Mouse (Mus musculus) hindbrain, embryonic 10.5 days (tissue): ENCODE results near the gene Ncoa3. TPM values are rescaled to one million over a fixed set of nuclear protein-coding genes. Genes with fewer than 3 reads are reported as not detected.

Source experiments
- DNase-seq: peaks from one replicate; pipeline ENCODE4 v3.0.0-alpha.2; 2017; ENCODE audit warnings: low spot score
- H3K27ac ChIP-seq: fragments of 300-500 bp; sonication (generic); 2 replicates; pipeline ENCODE4 v1.5.1; 2016; ENCODE audit warnings: mild to moderate bottlenecking, moderate library complexity
- H3K27me3 ChIP-seq: fragments of 300-500 bp; sonication (generic); 2 replicates; pipeline ENCODE4 v1.6.1; 2016; ENCODE audit warnings: mild to moderate bottlenecking; ENCODE audit not compliant: poor library complexity, insufficient read depth, severe bottlenecking
- H3K36me3 ChIP-seq: fragments of 300-500 bp; sonication (generic); 2 replicates; pipeline ENCODE4 v1.6.1; 2016; ENCODE audit warnings: mild to moderate bottlenecking, moderate library complexity
- H3K4me1 ChIP-seq: fragments of 300-500 bp; sonication (generic); replicated peaks from 2 replicates; pipeline ENCODE4 v1.6.1; 2016; ENCODE audit warnings: mild to moderate bottlenecking
- H3K4me3 ChIP-seq: fragments of 300-500 bp; sonication (generic); 2 replicates; pipeline ENCODE4 v1.5.1; 2016; ENCODE audit warnings: mild to moderate bottlenecking, moderate library complexity
- H3K9me3 ChIP-seq: fragments of 300-500 bp; sonication (generic); 2 replicates; pipeline ENCODE4 v1.6.1; 2016; ENCODE audit warnings: mild to moderate bottlenecking, moderate library complexity
- WGBS: fragments of 180-500 bp; shearing (Covaris S2); methylation state at CpG from one replicate; pipeline ENCODE4 v1.1.7; 2016; 5-methylcytosine and 5-hydroxymethylcytosine counted together
- polyA plus RNA-seq: library from polyadenylated mRNA; unstranded; fragments of >200 nt; fragmentation: Nextera tagmentation; extraction: Ambion mirVana; gene quantifications from 2 replicates; pipeline ENCODE4 v1.2.1, GENCODE M21; 2016

The Ncoa3 gene
- polyA plus RNA-seq, 1 experiment from 2014 or later, result 14.6 TPM

- no peak overlapping the region for H3K4me3 ChIP-seq
- H3K27ac ChIP-seq, result peak overlapping the region; percentile 9; the same call in 1 of the 2 replicates
- H3K27me3 ChIP-seq, result peaks cover 11% of the 10 kb centered on the region; the same call in 1 of the 2 replicates
- peaks cover 43% of the 10 kb centered on the region for H3K4me1 ChIP-seq
- no peaks in the 10 kb centered on the region for H3K9me3 ChIP-seq
- DNase-seq, result no peak
- H3K36me3 ChIP-seq, result peaks cover 54% of the 10 kb centered on the region
- WGBS, result 69% methylated on average over 8 of the region's 8 CpGs
Measured at GRCm38 (mm10) chr2:166110764-166111163, 118.3 kb downstream of the Ncoa3 start.

DNA sequence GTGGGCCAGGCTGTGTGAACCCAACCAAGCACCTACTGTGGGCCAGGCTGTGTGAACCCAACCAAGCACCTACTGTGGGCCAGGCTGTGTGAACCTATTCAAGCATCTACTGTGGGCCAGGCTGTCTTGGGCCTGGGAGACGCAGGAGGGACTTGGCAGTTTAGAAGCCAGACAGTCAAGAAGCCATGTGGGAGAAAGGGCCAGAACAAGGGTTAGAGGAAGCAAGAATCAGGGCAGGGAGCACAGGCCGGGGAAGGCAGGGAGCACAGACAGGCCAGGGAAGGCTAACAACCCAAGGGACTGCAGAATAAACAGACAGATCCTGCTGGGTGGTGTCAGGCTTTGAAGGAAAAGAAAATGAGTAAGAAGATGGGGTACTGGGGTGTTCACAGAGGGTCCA, 118.8 kb downstream of the Ncoa3 start:
- Histone ChIP-seq H3K4me3 (no peak overlapping the region), H3K9me3 (no peaks in the 10 kb centered on the region), H3K27ac (no peak overlapping the region), H3K4me1 (peaks cover 40% of the 10 kb centered on the region), H3K27me3 (peaks cover 11% of the 10 kb centered on the region; the same call in 1 of the 2 replicates), H3K36me3 (peaks cover 57% of the 10 kb centered on the region)
- DNase-seq, result no peak
- WGBS, result 76% methylated on average over 2 of the region's 2 CpGs

- Histone ChIP-seq H3K27me3 (peaks cover 7% of the 10 kb centered on the region; the same call in 1 of the 2 replicates), H3K27ac (peak overlapping the region; percentile 47; the same call in 1 of the 2 replicates), H3K9me3 (no peaks in the 10 kb centered on the region), H3K36me3 (peaks cover 57% of the 10 kb centered on the region), H3K4me1 (peaks cover 40% of the 10 kb centered on the region), H3K4me3 (no peak overlapping the region)
- DNase-seq, result peak; percentile 35
- WGBS, result 57% methylated on average over 10 of the region's 10 CpGs
Measured at GRCm38 (mm10) chr2:166111831-166112250, 119.4 kb downstream of the Ncoa3 start.

- Histone ChIP-seq H3K27me3 (peaks cover 7% of the 10 kb centered on the region; the same call in 1 of the 2 replicates), H3K4me1 (peaks cover 40% of the 10 kb centered on the region), H3K27ac (0 out of 2 replicates have a peak overlapping the region, but pooled peaks have one; percentile 10), H3K9me3 (no peaks in the 10 kb centered on the region), H3K36me3 (peaks cover 61% of the 10 kb centered on the region), H3K4me3 (no peak overlapping the region)
- DNase-seq, result no peak
- WGBS, result 91% methylated on average over 11 of the region's 11 CpGs
Measured at GRCm38 (mm10) chr2:166112986-166113385, 120.5 kb downstream of the Ncoa3 start.

DNA sequence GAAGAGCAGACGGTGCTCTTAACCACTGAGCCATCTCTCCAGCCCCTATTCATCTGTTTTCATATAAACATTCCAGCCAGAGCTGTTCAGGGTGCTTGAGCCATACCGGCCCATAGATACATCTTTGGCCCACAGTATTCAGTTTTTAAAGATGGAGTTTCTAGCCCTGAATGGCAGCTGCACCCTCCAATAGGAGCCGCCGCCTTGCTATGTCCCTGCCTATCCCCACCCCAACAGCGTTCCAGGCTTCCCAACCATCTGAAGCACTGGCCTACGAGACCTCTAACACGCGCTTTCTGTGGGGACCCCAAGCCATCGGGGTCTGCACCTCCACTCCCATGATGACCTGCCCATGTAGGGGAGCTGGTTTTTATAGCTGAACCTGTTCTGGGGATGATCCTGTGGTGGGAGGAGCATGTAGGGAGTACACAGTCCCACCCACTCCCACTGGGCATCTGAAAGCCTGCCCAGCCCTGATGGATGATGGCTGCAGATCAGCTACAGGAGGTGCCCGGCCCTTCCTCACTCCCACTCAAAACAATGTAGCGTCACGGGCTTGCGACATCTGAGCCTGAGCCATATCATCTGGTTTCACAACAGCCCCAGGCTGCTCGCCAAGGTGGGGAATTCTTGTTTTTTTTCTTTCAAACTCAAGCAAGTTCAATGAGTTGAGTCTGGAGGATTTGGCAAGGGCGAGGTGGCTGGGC, 123.3 kb downstream of the Ncoa3 start:
- WGBS, result 91% methylated on average over 15 of the region's 15 CpGs
- no peak for DNase-seq
- H3K36me3 ChIP-seq, result peaks cover 81% of the 10 kb centered on the region
- peaks cover 26% of the 10 kb centered on the region for H3K4me1 ChIP-seq
- H3K27me3 ChIP-seq, result peaks cover 7% of the 10 kb centered on the region; the same call in 1 of the 2 replicates
- no peak overlapping the region for H3K27ac ChIP-seq
- no peaks in the 10 kb centered on the region for H3K9me3 ChIP-seq
- H3K4me3 ChIP-seq, result no peak overlapping the region

- Histone ChIP-seq H3K4me3 (no peak overlapping the region), H3K27ac (no peak overlapping the region), H3K4me1 (peaks cover 22% of the 10 kb centered on the region), H3K9me3 (no peaks in the 10 kb centered on the region), H3K36me3 (peaks cover 81% of the 10 kb centered on the region), H3K27me3 (peaks cover 7% of the 10 kb centered on the region; the same call in 1 of the 2 replicates)
- DNase-seq, result no peak
- 90% methylated on average over 7 of the region's 7 CpGs for WGBS
Measured at GRCm38 (mm10) chr2:166116278-166116608, 123.8 kb downstream of the Ncoa3 start.

DNA sequence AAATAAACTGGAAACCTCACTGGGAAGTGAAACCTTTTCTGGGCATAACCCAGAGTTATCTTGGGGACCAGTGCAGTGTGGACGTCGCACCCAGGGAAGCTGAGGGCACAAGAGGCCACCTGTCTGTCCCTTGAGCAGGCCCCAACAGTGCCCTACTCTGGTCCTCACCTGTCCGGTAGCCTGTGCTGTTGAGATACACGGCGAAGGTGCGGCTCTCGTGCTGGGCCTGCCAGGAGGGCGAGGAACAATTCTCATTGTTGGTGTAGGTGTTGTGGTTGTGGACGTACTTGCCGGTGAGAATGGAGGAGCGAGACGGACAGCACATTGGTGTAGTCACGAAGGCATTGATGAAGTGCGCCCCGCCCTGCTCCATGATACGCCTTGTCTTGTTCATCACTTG, 124.3 kb downstream of the Ncoa3 start:
- no peak overlapping the region for H3K4me3 ChIP-seq
- H3K27ac ChIP-seq, result no peak overlapping the region
- H3K36me3 ChIP-seq, result peaks cover 85% of the 10 kb centered on the region
- peaks cover 18% of the 10 kb centered on the region for H3K4me1 ChIP-seq
- no peaks in the 10 kb centered on the region for H3K9me3 ChIP-seq
- H3K27me3 ChIP-seq, result peaks cover 7% of the 10 kb centered on the region; the same call in 1 of the 2 replicates
- DNase-seq, result no peak
- WGBS, result 94% methylated on average over 16 of the region's 16 CpGs

- H3K9me3 ChIP-seq, result no peaks in the 10 kb centered on the region
Measured at GRCm38 (mm10) chr2:166119992-166120391, 127.6 kb downstream of the Ncoa3 start.

DNA sequence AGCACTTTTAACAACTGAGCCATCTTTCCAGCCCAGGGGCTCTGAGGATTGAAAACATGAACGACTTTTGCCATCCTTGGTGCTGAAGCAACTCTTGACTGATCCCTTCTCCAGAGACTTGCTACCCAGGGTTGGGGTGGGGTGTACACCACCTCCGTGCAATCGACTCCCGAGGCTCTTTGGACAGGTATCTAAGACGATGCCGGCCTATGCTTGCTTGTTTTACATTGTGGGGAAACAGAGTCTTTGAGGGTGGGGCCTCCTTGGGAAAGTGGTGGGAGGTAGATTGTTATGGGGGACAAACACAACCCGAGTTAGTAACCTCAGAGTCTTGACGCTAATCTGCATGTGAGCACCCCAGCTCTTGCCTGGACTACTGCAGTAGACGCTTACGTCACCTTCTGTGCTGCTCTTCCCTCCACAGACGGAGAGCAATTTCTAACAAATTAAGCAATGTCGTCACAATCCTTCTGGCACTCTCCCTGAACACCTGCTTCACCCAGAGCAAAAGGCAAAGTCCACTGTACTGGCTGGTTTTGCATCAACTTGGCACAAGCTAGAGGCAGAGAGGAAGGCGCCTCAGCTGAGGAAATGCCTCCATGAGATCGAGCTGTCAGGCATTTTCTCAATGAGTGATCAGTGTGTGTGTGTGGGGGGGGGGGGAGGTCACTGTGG, 129.4 kb downstream of the Ncoa3 start:
- Histone ChIP-seq H3K4me3 (no peak overlapping the region), H3K4me1 (peaks cover 22% of the 10 kb centered on the region), H3K36me3 (peaks cover 87% of the 10 kb centered on the region), H3K27me3 (no peaks in the 10 kb centered on the region), H3K27ac (no peak overlapping the region), H3K9me3 (no peaks in the 10 kb centered on the region)
- no peak for DNase-seq
- 87% methylated on average over 14 of the region's 14 CpGs for WGBS

More at GRCm38 (mm10) chr2:166119992-166120391, 127.6 kb downstream of the Ncoa3 start:
- no peak overlapping the region for H3K27ac ChIP-seq
- DNase-seq, result no peak
- 79% methylated on average over 2 of the region's 2 CpGs for WGBS
- peaks cover 4% of the 10 kb centered on the region; the same call in 1 of the 2 replicates for H3K27me3 ChIP-seq
- no peak overlapping the region for H3K4me3 ChIP-seq
- peaks cover 4% of the 10 kb centered on the region; the same call in 1 of the 2 replicates for H3K4me1 ChIP-seq
- peaks cover 93% of the 10 kb centered on the region for H3K36me3 ChIP-seq

DNA sequence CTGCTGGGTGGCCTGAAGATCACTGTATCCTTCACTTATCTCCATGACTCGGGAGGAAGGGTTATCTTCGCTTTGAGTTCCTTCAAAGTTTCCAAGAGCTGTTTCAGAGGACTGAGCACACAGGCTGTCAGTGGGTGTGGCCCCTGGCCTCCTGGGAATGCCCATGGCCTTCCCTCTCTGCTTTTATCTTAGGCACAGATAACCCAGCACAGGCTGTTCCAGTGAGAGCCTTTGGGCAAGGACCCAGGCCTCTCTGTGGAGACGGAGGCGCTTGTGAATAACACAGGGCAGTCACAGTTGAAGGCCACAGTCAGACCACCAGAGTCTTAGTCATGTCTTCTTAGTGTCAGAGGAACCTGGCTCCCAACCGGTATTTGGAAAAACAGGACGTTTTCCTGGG, 130.3 kb downstream of the Ncoa3 start:
- H3K27me3 ChIP-seq, result no peaks in the 10 kb centered on the region
- H3K27ac ChIP-seq, result no peak overlapping the region
- WGBS, result 89% methylated on average over 6 of the region's 6 CpGs
- H3K4me1 ChIP-seq, result peaks cover 28% of the 10 kb centered on the region
- peaks cover 87% of the 10 kb centered on the region for H3K36me3 ChIP-seq
- H3K4me3 ChIP-seq, result no peak overlapping the region
- DNase-seq, result no peak
- H3K9me3 ChIP-seq, result no peaks in the 10 kb centered on the region

Other genes starting within 250 kb of the Ncoa3 start
- gene Zmynd8, start 93.6 kb upstream of the Ncoa3 start, polyA plus RNA-seq, result 60.0 and 65.2 TPM in 2 replicates
- 83.8 and 87.8 TPM in 2 replicates for gene Sulf2, start 163.0 kb downstream of the Ncoa3 start, polyA plus RNA-seq